Mouse (Mus musculus) lung, postnatal 25 days (tissue): ENCODE results near the gene Gins2.

ENCODE experiments used
- DNase-seq: peaks from one replicate; pipeline ENCODE4 v3.0.0; 2022; ENCODE audit warnings: low spot score

Gene Gins2

DNA sequence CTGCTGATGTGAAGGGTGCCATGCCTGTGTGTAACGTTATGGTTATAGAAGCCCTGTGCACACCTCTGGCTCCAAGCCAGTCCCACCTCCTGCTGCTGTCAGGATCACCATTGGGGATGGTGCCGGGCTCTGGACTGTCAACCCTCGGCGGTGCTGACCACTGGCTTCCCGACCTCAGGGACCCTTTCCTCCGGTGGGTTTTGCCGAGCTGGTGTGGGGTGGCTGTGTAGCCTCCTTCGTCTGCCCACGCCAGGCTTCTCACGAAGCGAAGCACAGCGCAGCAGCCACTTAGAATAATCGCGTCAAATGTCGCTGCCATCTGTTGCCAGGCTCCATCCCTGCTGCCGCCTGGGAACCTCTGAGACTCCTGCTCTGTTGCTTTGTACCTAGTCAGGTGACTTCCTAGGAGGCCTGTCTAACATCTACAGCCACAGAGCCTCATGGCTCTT is 40.8 kb downstream of the Gins2 start:
- DNase-seq, result no peak

DNA sequence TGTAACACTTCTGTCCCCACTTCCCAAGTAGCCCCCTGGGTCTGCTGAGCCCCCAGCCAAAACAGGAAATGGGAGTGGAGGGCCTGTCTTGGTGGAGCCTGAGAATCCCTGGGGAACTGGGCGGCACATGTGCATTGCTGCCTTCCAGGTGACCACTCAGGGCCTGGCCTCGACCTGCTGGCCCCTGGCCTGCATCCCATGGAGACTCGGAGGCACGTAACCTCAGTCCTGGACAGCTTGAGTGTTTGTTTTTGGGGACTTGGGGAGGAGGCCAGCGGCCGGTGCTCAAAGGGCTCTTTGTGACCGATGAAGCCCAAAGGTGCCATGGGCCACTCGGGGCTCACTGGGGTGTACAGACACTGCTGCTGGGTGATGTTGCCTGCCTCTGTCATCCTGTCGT is 41.5 kb downstream of the Gins2 start:
- DNase-seq, result peak; percentile 64

DNA sequence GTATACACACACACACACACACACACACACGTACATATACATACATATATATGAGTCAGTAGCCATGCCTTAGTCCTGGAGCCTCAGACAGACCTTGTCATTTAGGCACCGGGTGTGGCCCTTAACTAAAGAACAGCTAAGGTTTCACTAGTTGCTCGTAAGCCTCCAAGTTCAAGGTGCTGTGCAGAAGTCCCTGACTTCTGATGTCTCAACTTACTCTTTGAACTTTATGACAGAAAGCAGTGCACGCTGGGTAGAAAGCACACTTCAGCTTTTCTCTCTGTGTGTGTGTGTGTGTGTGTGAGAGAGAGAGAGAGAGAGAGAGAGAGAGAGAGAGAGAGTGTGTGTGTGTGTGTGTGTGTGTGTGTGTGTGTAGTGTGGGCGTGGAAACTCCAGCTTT is 44.9 kb downstream of the Gins2 start:
- no peak for DNase-seq

DNA sequence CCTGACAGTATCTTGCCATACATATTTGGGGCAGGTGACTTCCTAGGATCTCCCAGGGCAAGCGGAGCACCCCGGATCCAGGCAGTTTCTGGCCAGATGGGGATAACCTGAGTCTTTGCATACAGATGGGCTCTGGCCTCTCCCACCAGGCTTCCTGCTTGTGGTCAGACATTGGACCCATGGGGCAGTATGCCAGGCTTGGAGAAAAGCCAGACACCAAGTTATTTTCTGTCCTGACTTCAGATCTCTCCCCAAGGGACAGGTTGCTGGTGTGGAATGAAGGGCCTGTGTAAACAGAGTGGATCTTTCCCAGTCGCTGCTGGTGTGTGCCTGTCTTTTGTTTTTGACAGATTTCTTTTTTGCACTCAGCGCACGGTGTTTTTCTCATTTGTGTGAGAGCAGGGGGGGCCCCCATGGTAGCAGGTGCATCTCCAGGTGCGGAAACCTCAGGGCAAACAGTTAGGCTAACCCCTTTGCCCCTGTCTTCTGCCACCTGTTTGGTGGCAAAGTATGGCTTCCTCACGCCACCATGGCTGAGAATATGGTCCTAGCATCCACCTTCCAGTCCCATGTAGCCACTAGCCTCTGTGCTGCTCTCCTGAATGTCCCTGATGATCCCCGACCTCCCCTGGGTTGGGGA is 45.6 kb downstream of the Gins2 start:
- peak; percentile 43 for DNase-seq

DNA sequence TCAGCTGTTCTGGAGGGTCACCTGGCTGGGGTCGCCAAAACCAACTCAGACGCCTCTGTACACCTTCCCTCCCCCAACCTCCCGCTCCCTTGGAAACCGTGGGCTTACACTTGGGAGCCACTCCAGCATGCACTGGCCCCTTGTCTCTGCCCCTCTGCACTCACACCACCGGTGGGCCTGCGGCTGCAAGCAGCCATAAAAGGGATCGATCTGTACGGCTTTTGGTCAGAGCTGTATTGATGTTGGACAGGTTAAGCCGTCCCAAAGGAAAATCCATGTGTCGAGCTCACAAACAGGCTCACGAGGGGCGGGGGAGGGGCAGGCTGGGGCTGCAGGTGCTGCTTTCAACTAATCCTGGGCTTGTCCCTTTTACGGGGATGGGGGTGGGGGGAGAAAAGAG is 46.1 kb downstream of the Gins2 start:
- no peak for DNase-seq

DNA sequence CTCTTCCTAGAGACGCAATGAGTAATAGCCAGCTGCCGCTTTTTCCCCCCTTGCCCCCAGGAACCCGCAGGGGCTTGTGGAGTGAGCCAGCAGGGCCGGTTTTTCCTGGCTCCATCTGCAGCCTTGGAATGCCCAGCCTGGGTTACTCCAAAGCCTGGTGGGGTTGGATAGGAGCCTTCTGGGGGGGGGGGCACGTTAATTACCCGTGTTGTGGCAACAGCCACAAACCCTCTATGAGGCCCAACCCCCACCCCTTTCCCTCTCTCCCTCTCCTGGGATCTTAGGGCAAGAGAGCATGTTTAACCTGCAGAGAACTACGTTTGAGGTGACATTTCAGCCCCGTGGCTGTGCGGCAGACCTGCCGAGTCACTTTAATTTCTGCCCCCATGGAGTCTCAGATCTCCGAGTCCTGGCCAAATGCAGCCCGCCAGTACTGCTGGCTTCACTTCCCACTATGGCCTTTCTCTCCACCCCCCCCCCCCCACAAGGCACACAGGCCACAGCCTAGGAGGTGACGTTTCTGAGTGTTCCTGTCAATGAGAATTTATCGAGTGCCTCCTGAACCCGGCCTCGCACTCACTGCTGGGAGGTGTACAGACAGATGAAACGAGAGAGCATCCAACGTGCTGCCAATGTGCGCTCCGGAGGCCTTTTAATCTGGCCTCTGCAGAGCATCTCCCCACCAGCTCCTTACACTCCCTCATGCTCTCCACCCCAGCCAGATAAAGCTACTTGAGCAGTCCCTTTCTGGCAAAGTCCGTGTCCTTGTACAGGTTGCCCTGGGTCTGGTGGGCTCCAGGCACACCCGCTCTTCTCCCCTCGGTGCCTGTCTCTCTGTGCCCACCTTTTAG is 49.1 kb downstream of the Gins2 start:
- no peak for DNase-seq

DNA sequence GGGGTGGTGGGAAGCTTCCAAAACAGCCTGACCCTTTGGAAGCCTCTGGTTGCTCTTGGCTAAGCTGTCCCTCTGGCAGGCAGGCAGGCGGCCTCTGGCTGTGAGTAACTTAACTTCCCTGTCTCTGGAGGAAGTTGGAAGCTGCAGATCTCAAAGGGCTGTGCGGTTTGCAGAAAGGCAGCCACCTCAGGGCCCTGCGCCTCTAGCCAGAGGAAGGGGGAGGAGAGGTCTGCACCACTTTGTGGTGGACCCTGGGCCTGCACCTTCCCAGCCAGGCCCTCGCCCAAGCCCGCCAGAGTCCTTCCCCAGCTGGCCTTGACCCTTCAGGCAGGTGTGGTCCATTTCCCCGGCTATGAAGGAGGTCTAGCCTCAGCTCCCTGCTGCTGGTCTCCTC is 49.7 kb downstream of the Gins2 start:
- peak; percentile 55 for DNase-seq

DNA sequence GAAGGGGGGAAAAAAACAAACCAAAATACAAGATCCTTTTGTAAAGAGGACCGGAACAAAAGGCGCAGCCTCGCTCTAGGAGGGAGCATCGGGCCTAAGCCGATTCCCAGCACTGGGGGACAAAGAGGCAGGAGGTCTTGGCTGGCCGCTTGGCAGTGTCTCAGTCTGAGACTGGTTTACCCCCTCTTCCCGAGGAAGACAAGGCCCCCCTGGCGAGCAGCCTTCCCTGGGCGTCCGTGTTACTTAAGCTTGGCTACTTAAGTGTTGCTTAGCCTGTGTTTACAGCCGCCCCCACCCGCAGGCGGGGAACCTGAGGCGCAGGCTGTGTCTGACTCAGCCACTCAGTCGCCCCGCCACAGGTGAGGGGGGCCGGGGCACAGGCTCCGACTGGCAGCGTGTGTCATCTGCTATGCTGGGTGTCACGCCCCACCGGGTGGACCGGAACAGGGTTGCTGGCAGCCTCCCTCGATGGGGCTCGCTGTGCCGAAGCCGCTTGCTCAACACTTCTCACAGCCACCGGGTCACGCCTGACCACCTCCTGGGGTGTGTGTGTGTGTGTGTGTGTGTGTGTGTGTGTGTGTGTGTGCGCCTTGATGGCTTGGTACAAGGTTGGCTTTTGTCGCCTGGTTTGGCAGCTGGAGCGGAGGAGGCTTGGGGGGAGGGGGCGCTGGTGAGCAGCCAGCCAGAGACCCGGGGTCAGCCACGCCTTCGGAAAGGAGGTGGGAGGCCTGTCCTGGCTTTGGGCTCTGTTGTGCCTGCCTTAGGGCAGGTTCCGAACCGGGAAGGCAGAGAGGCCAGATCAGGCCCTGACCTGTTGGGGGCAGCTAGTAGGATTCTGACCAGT is 50.5 kb downstream of the Gins2 start:
- DNase-seq, result peak; percentile 92

DNA sequence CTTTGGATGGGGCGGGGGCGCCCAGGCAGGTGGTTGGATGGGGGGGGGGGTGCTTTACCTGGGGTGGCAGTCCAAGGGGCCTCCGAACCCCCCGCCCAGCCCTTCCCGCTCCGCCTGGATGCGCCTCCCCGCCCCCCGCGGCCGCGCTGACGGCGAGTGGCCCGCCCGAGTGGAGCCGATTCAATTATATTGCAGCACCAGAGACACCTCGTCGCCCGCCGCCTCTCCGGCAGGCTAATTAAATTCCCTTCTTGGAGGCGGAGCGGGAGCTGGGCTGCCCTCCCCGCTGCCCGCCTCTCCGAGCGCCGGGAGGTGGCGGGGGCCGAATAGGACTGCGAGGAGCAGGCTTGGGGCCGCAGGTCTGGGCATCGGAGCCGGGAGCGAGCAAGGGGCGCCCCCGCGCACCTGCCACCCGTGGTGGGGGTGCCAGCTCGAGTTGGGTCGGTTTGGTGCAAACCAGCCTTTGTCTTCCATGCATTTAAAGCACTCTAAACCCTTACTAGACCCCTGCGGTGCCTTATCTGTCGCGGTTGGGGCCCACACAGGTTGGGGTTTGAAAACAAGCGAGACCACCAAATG is 51.2 kb downstream of the Gins2 start:
- peak; percentile 46 for DNase-seq

DNA sequence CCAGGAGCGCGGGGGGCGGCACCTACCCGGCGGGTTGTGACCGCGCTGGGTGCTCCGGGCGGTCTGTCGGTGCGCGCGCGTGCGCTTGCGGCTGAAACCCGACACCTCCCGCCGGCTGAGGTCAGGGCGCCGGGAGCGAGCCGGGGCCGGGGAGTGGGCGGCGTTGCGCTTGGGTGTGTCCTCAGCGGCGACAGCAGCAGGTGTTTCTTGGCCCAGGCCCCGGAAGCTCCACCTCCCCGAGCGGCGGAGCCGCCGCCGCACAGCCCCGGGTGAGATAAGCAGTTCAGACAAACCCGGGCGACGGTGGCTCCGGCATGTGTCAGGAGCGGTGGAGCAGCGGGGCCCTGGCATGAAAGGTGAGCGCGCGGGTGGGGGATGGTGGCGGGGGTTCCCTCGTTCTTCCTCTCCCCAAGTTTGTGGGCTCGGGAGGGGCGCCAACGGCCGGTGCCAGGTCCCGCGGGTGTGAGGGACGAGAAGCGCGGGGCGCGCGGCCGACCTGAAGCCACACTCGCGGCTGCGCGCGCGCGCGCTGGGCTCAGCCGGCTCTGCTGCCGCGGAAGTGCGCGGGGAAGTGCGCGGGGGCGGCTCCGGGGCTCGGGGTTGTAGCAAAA is 51.8 kb downstream of the Gins2 start:
- DNase-seq, result peak; percentile 91

DNA sequence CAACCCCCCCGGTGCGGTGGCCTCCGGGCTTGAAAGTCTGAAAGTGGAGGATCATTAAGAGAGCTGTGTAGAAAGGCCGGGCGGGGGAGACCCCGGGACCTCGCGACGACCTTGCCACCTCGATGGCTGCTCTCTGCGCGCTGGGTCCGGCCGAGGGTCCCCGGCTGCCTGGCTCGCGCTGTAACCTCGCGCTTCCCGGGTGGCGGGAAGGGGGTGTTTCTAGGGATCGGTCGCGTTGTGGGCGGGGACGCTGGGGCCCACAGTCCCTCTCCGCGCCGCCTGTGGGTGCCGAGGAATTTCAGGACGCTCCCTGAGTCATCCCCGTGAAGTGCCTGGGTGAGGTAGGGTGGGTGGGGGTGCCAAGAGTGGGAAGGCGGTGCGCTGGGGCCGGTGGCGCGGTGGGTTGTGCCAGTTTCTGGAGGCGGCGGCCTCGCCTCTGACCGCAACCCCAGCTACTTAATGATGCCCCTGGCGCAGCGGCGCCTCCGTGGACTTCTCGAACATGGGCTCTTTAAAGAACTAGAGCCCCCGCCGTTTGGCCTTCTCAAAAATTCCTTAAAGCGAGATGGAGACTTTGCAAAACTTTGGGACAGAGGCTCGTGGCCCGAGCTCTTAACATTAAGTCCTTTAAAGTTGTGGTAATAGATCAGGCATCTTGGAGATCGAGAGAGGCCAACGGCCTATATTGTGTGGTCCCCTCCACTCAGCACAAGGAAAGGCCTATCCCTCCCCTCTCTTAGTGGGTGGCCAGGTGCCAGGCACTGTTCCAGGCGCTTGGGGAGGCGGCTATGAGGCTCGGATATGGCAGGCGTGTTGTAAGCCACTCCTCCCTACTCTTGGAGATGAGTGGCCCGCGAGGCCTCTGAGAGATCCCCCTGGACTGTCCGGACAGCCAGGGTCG is 52.5 kb downstream of the Gins2 start:
- peak; percentile 61 for DNase-seq

DNA sequence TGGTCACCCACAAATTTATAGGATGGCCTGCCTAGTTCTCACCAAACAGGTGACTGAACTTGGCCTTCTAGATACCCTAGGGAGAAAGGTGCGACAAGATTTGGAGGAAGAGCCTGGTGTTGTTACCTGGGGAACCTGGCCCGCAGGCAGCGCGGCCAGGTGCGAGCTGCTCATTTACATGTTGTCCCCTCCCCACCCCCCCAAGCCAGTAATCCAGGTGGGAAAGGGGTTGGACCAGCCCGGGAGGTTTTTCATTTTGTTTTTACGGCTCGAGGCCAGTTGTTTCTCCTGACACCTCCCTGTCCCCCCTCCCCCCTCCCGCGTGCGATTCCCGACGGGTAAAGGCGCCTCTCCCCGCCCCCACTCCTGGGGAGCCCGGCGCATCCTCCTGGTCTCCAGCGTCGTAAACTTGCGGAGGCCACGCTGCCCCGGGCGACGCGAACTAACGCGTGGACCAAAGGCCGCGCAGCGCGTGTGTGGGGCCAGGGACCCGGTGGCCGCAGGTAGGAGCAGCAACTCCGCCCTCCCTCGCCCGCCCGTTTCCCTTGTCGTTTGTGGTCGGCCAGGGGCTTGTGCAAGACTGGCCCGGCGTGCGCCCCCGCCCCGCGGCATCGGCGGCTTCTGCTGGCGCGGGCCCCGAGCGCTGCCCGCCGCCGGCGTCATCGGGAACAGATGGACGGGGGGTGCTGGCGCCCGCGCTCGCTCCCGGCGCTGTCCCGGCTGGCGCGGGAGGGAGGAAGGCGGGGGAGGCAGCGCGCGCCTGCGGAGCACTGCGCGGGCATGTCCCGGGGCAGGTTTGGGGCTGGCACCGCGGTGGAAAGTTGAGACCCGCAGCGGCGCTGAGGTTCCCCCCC is 53.4 kb downstream of the Gins2 start:
- DNase-seq, result peak; percentile 54

DNA sequence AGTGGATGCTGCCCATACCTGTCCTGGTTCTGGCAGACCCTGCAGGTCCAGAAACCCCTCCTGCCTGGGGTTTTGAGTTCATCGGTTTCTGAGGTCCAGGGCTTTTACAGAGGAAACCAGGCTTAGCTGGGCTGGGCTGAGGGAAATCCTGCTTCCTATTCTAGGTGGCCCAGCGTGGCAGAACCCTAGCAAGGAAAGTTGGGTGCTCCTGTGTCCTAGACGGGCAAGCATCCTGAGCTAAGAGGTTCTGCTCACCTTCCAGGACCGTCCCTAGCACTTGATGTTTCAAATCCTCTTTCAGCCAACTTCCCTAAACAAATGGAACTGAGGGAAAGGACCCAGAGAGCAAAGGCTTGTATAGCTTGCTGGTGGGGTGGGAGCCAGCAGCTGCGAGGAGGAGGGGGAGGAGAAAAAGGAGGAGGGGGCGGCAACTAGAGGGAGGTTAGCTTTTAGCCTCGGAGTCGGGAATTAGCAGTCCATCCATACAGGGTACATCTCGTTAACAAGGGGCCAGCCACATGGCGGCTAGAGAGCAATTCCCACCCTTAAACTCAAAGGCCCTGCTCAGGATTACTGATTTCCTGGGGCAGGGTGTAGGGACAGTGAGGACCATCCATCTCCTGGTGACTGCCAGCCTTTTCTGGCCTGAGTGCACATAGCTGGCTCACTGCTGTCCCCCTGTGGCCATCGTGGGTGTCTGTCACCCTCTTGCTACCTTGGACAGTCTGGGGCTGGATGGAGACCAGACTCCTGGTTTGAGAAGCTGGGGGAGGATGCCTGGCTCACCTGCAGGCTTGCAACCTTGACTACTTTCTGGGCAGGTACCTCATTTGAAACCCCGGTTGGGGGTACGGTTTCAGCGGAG is 54.4 kb downstream of the Gins2 start:
- DNase-seq, result peak; percentile 90

DNA sequence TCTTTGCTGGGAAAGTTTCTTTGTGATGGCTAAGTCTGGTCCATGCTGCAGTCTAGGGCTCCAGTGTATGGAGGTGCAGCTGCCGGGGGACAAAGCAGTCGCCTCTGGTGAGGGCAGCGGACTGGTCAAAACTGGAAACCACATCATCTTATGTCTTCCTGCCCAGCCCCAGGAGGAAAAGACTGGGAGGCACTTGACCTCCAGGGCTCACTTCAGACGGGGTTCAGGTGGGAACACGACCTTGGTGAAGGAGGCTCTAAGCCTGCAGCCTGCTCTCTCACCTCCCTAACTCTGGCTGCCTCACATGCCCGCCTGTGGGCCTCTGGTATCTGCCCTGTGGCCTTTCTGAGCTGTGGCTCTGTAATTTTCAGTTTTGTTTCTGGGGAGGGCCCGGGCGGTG is 55.0 kb downstream of the Gins2 start:
- DNase-seq, result no peak

DNA sequence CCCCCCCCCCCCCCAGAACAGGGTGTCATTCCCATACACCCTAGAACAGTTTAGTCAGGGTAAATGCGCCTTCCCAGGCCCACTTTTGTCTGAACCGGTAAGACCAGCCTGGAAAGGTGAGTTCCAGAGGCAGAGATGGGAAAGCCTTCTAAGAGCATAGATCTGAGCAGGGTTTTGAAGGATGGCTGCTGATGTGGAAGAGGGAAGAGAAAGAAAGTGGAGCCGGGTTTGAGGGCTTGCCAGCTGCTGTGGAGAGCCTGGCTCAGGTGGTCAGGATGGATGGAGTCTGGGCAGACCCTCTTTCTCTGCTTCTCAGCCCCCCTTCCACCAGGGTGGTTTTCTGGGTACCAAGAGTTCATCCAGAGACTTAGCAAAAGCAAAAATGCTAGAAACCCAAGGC is 55.7 kb downstream of the Gins2 start:
- no peak for DNase-seq

DNA sequence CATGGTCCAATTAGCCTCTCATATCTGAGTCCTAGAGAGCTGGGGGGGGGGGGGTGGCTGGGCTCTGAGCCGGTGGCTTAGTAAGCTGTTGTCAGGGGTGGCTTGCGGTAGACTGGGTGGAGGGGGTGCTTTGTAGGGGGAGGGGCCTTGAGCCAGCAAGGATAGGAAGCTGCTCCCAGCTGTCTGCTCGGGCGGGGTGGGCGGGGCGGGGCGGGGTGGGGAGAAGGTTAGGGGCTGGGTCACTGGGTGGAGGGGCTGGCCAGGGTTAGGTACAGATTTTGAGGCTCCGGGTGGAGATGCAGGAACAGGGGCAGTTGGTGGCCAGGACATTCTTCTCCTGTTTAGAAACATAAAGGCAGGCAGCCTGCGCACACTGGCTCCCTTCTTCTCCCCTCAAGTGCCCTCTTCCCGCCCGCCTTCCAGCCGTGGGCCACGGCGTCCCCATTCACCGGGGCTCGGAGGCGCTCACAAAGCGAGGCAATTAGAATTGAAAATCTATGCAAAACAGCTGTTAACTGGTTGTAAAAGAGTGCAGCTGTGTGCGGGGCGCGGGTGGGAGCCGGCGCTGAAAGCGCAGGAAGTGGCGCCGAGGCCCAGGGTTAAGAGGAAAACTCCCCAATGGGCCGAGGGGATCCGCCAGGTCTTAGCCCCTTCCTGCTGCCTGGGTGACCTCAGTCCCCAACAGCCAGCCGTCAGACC is 56.4 kb downstream of the Gins2 start:
- no peak for DNase-seq

DNA sequence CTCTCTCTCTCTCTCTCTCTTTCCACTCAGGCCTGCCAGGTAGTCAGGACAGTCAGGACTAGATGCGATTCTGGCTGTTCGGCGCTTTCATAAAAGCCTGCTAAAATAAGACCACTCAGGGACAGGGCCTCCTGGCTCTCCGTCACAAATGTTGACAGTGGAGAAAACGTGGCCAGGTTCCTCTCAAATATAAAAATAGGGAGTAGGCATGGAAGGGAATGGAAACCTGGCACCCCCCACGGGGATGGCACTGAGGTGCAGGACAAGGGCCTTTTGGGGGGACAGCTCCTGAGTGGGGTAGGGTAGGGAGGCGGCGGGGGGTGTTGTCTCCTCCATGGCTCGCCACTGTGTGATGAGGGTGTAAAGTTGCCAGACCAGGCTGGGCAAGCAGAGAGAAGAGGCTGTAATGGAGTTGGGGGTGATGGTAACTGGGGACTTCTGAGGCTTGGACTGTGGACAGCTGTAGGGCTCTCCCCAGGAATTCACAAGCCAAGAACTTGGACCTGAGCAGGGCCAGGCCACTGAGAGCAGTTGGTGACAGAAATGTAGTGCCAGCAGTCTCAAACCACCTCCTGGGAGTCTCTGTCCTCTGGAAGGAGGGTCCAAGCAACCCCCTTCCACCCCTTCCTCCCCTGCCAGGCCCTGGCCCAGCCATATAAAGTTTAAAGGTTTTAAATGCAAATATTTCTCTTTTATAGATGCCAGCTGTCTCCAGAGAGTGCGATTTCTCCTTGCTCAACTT is 57.2 kb downstream of the Gins2 start:
- DNase-seq, result no peak
